Mouse (Mus musculus) heart, postnatal 4 days (tissue): ENCODE data around the gene Nfe2. TPM values are rescaled to one million over a fixed set of nuclear protein-coding genes. Genes with fewer than 3 reads are reported as not detected.
A peak's percentile ranks its signal among the peaks of the same experiment; 100 is the strongest.
"Not testable (repeated sequence)": the region's sequence is repeated elsewhere in the genome, so short reads cannot be mapped to it uniquely, and the experiment has no call there.

Source experiments
- DNase-seq: peaks from one replicate; pipeline ENCODE4 v3.0.0; 2021
- total RNA-seq, 2 experiments: library from RNA; stranded (reverse); gene quantifications; 2 replicates each; pipeline ENCODE4 v1.2.3; 2021

Gene Nfe2
- total RNA-seq, 2 experiments from 2014 or later: 1.0 to 1.1 TPM

DNA sequence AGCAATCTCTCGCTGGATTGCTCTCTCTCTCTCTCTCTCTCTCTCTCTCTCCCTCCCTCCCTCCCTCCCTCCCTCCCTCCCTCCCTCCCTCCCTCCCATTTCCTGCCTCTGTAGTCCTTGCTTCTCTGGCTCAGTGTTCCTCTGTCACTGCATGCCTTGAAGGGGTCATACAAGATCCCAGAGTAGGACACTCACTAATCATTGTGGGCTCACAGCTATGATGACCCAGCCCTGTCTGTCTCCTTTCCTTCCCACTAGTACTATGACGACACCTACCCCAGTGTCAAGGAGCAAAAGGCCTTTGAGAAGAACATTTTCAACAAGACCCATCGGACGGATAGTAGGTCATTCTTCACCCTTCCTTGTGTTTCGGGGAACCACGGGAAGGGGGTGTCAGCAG, 32.2 kb upstream of the Nfe2 start:
- no peak for DNase-seq

DNA sequence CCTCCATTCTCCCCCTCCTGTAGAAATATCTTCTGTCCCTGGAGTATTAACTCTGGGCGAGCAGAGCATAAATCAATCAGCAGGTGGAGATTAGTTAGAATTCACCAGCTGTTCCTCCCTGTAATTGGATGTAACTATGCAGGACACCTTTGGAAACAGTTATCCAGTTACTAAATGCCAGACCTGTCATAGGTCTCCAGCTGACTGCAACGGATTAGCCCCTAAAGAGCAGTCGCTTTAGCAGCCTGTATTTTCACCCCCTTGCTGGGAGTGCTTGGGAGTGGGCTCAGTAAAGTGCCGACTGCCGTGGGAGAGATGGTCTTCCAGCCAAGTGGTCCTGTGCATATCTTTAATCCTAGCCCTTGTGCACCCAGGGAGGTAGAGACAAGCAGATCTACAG, 31.4 kb upstream of the Nfe2 start:
- DNase-seq: no peak

DNA sequence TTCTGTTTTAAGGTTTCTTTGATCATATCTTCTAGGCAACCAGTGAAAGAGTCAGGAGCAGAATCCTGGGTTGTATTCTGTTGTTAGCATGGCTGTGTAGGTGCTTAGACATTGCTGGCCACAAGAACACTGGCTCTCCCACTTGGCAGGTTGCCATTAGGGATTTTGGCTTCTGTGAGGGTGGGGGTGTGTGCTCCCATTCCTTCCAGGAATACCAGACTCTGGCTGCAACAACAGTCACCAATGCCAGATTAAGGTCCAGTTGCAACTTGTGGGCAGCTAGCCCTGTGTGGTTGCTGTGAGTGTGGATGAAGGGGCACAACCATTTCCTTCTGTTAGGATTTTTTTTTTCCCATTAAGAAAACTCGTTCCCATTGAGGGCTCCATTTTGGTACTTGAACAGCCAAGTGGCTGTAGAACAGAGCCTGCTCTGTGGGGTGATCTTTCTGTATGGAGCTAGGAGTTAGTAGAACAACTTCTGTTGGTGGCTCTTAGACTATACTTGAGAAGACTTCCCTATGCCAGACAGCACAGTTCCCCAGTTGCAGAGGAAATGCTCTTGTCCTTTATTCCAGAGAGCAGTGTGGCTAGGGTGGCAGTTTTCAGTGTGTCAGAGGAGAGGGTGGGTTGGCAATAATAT, 27.7 kb upstream of the Nfe2 start:
- DNase-seq: peak; percentile 79

DNA sequence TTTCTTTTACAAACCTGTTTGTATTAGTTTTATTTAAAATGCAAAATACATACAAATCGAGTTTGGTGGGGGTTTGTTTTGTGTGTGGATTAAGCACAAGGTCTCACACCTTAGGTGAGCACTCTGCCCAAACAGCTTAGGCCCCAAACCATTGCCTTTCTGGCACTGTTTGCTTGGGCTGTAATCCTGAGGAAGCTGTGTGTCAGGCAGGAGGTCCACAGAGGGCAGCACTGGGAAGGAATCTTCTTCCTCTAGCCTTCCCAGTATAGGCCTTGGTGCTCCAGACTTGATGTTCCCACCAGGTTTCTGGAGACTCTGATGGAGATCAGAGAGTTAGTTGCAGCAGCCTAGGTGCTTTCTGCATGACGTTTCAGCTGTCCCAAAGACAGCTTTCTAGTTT, 26.4 kb upstream of the Nfe2 start:
- DNase-seq: no peak

DNA sequence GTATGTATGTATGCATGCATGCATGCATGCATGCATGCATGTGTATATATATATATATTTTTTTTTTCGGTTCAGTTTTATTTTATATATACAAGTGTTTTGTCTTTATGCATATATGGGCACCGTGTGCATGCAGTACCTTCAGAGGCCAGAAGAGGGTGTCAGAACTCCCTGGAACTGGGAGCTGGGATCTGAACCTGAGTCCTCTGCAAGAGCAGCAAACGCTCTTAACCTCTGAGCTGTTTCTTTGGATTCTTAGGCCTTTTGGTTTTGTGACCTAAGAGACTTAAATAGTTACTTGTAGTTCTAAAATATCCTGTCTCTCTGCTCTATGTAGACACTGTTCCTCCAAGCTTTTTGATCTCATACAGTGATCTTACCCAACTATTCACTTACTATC, 25.9 kb upstream of the Nfe2 start:
- DNase-seq: peak; percentile 68

DNA sequence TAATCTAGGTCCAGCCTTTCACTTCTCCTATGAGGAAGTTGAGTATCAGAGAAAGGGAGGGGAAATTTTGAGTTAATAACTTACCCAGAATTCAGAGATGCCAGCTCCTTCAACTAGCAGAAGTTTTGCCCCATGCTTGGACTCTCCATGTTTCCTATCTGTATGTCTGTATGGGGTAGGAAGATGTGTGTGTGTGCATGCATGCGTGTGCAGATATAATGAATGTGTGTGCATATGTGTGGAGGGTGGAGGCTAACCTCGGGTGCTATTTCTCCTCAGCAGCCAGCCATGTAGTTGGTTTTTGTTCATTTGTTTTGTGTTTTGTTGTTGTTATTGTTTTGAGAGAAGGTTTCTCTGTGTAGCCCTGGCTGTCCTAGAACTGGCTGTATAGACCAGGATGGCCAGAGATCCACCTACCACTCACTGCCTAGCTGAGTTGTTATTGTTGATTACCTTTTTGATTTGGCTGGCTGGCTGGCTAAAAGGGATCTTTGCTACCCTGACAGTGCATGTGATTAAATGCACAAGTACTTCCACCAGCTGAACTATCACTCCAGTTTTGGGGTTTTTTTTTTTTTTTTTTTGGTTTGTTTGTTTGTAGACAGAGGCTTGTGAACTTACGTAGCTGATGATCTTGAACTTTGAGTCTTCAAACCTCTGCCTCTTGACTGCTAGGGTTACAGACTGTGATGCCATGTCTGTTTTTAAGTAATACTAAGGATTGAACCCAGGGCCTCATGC, 23.4 kb upstream of the Nfe2 start:
- DNase-seq: no peak

DNA sequence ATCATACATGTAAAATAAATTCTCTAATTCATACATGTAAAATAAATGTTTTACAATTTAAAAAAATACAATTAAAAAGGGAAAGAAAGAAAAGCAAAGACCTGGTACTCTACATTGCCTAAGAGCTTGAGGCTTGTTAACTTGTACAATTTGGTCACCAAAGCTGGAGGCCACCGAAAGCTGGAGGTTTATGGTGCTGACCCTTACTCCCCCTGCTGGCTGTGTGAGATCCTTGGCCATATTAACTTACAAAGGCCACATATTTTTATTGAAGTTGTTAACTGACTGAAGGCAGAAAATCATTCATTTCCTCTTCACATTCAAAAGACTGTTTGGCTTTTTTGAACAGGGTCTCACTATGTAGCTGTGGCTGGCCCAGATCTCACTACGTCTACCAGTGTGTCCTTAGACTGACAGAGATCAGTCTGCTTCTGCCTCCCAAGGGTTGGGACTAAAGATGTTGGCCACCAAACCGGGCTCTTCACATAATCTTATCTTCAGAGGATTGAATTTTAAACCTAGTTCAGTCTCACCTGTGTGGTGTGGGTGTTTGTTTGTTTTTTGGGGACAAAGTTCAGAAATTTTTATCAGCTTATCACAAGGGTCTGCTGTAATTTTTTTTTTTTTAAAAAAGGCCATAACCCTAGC, 22.7 kb upstream of the Nfe2 start:
- peak; percentile 52 for DNase-seq

DNA sequence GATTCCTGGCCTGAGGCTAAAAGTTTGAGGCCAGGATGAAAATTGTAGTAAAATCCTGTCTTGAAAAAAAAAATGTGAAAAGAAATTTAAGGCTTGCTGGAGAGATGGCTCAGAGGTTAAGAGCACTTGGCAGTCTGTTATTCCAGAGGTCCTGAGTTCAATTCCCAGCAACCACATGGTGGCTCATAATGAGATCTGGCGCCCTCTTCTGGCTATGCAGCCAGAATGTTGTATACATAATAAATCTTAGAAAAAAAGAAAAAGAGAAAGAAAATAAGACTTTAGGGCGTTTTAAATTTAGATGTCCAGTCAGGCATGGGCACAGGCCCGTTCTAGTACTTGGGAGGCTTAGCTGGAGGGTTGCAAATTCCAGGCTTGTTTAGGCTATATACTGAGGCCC, 21.5 kb upstream of the Nfe2 start:
- peak; percentile 42 for DNase-seq

DNA sequence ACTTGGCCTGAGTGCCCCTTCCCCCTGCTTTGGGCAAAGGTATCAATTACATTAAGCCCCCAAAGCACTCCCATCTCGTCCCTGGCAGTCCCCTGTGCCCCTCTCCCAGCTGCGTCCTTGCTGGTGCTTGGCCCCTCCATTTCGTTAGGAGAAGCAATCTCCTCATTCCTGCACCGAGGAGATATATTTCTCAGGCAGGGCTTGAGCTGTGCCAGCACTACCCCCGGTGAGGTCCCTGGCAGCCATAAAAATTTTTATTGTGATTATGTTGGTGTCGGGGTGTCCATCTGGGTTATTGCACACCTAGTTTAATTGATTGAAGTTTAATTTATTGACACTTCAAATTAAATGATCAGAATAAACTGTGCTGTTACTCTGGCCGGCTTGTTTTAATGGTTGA, 19.7 kb upstream of the Nfe2 start:
- DNase-seq: no peak

DNA sequence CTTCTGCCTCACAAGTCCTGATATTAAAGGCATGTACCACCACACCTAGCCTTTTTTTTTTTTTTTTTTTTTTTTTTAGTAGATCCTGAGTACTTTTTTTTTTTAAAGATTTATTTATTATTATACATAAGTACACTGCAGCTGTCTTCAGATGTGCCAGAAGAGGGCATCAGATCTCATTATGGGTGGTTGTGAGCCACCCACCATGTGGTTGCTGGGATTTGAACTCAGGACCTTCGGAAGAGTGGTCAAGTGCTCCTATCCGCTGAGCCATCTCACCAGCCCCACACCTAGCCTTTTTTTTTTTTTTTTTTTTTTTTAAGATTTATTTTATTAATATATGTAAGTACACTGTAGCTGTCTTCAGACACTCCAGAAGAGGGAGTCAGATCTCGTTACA, 17.7 kb upstream of the Nfe2 start:
- not testable (repeated sequence) for DNase-seq

DNA sequence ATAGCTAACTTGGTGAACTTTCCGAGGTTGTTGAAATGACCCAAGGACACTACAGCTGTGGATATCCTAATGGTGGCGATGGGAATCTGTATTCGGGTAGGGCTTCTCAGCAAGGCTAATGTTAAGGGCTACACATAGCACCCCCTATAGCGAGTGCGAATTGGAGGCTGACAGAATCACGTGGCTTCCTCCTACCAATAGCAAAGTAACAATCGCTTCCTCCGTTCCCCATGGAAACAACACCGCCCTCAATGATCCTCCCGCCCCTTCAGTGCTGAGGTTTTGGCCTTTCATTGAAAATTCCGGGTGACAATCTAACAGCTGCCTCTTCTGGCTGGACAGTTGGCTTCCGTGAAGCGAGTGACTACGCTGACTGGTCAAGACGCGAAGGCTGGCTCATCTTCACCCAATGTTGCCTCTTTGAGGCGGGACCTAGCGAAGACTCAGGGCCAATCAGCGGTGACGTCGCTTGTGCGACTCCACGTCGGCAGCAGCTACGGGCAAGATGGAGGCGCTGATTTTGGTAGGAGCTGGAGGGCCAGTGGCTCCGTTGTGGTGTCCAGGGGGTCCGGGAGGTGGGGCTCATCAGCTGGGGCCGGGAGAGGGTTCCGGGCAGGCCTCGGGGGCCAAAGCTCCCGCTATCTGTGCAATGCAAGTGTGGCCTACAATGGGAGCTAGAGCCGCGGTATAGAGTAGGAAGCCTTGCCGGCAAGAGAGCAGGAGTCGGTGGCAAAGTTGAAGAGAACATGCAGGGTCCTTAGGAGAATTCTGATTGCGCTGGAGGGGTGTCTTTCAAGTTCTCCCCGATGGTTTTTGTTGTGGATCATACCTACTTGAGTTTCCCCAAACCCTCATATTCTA, 14.4 kb upstream of the Nfe2 start, which contains the start of gene Copz1:
Gene Copz1 (plus strand): TSS at position 296 of the 861 bp plus-strand sequence.
- DNase-seq: peak; percentile 95

DNA sequence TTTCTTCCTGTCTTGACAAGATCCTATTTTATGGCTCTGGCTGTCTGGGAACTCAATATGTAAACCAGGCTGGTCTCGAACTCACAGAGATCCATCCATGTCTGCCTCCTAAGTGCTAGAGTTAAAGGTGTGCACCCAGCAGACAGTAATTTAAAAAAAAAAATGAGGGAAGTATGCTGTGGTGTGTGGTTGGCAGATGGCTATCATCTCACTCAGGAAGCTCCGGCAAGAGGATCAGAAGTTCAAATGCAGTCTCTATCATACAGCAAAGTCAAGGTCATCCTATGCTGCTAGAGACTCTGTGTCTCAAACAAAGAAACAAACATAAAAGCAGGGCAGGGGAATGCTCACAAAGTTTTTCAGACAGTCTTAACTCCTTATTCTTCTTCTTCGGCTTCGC, 10.7 kb upstream of the Nfe2 start:
- no peak for DNase-seq

DNA sequence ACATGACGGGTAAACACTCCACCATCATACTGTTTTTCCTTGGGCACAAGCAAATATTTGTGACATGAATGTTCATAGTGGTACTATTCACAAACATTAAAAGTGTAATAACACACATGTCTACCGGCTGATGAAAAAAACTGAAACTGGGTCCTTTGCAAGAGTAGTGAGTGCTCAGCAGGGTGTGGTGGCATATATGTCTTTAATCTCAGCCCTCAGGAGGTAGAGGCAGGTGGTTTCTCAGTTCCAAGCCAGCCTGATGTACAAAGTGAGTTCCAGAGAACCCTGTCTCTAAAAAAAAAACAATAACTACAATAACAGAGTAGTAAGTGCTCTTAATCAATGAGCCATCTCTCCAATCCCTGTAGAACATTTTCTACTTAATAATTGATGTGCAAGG, 6.6 kb upstream of the Nfe2 start:
- DNase-seq: no peak

DNA sequence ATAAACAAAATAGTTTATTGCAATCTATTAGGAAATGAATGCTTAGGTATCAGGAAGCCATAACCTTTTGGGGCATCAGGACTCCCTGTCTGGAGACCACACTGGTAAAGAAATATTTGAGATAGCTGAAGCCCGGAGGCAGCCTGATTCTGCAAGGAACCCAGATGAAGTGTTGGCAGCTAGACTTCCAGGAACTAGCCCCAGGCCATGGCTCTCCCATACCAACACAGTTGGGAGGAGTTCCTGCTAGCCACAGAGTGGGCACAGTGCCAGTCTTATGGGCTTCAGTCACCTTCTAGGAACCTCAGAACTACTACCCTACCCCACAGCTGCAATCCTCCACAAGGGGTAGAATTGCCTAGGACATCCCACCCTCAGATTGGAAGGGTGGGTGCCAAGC, 1.8 kb upstream of the Nfe2 start:
- DNase-seq: no peak

DNA sequence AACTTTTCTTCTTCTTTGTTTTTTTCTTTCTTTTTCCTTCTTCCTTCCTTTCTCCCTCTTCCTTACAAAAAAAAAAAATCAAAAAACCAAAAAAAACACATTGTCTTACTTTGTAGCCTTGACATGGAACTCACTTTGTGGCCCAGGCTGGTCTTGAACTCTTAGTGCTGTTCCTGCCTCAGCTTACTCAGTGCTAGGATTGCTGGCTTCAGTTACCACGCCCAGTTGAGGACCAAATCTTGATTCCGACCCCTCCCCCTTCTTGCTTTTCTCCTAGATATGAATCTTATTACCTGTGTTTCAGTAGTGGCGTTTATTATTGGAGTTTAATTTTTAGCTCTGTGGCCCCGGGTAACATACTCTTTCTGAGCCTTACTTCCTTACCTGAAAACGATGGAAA, 959 bp upstream of the Nfe2 start:
- no peak for DNase-seq

DNA sequence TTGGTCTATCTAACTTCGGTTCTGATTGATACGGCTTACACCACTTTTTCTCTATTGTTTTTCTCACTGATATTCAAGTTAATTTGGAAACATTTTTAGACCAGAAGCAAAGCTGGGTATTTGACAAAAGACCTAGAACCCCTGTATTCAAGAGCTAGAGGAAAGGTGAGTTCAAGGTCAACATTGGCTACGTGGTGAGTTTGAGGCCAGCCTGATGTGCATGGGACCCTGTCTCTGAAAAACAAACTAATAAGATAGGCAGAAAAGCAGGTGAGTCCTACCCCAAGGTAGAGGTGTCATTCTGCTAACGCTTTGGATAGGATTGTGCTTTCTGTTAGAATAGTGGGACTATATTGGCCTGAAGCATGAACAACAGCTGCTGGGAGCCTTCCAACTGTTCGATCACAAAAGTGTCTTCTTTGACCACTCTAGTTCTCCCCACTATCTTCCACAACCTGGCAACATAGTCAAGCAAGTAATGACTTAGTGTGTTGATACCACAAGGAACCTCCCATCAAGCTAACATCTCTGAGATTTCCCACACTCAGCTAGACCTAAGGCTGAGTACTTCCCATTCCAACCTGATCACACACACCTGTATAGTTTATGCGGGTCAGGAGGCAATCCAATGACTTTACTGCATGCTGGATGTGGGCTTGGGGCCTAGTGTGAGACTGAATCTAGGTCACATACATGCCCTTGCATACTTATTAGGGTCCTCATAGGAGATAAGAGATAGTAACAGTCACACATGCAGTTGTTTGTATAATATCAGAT, 1.8 kb downstream of the Nfe2 start:
- DNase-seq: no peak

DNA sequence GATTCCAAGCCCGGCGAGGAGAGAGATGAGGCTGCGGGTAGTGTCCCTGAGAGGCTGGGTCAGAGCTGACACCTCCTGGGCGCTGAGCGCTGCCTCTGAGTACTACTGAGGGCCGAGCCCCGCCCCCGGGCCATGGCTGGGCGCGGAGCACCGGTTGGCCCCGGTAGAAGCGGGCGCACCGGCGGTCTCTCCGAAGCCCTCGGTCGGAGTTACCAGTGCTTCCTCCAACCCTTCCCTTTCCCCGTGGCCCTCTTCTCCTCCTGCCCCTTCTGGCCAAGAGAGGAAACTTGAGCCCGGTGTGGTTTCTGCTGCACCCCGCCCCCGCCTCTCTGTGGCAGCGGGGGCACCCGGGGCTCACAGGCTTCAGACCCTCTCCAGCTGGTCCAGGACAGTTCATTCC, 3.0 kb downstream of the Nfe2 start:
- DNase-seq: peak; percentile 50

DNA sequence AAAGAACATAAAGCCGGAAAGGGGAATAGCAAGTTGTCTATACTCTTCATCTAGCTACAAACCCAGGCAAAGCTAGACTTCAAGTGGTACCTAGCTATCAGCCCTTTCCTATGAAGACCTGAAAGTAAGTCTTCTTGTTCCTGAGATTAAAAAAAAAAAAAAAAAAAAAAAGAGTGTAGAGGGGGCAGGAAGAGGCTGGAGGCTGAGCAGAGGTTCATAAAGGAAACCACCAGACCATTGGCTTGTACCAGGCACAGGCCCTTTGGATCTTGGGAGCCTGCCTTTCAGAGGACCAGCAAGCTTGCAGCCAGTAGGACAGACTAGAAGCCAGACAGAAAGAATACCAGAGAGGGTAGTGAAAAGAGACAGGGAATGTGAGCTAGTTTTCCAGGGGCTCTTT, 4.9 kb downstream of the Nfe2 start:
- DNase-seq: no peak

DNA sequence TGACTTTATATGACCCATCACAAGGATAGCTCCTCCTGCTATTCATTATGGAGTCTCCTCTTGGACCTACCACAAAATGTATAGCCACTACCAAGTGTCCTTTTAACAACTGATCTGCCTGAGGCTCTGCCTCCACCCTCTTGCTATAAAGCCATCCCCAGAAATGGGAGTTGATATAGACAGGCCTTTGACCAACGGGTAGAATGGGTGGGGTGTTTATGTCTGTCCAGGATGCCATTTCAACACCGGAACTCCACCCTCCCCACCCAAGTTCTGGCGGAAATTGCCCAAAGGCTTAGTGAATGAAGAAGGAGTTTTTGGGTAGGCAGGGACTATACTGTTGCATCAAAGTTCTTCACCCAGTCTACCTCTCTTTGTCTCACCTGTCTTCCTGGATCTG, 5.5 kb downstream of the Nfe2 start:
- DNase-seq: no peak

DNA sequence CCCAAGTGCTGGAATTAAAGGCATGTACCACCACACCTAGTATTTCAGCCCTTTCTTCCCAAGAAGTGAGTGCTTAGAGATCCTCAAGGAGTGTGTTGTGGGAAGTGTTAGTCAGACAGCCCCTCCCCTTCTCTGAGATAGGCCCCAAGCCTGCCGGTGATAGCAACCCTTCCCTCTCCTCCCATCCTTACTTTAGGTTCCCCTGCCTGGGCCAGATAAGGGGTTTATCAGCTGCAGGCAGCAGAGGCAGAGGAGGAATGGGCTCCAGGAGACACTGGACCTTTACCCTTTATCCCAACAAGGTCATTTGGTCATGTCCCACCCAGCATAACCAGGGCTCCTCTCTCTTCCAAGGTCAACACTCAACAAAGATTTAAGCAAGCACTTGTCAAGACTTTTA, 6.6 kb downstream of the Nfe2 start:
- no peak for DNase-seq

DNA sequence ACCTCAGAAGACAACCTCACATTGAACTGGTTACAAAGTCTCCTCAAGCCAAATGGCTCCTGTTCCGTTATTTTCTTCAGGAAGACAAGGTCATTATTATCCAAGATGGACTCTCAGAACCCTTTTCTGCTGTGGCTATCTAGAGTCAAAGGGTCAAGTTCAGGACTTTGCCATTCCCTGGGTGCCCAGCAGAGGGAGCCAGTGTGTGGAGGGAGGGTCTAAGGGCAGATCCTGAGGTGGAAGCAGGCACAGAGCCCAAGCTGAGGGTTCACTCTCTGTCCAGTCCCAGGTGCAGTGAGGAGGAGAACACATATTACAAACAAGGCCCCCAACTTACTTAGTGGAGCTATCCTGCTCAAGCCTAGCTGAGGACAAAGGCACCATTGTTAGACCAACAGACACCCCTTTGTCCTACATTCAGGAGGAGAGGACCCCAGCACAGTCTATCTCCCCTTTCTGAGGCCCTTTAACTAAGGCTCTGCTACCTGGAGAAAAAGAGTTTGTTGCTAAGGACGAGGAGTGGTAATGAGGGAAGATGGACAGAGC, 7.9 kb downstream of the Nfe2 start:
- peak; percentile 84 for DNase-seq

DNA sequence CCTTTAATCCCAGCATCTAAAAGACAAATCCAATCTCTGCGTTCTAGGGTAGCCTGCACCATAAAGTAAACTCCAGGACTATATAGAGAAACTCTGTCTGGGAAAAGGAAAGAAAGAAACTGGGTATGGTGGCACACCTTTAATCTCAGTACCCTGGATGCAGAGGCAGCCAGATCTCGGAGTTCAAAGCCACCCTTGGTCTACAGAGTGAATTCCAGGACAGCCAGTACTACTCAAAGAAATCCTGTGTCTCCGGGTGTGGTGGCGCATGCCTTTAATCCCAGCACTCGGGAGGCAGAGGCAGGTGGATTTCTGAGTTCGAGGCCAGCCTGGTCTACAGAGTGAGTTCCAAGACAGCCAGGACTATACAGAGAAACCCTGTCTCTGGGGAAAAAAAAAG, 8.7 kb downstream of the Nfe2 start:
- not testable (repeated sequence) for DNase-seq
